Mouse (Mus musculus) naive thymus-derived CD4-positive, alpha-beta T cell, adult 2 months (primary cell): ENCODE measurements around the gene Adamts17.

Experiments used
- DNase-seq: peaks from one replicate; pipeline ENCODE4 v3.0.0-alpha.2; 2011; ENCODE audit warnings: low read depth

Adamts17 gene

GRCm38 (mm10) chr7:66970974-66971373, 131.4 kb downstream of the Adamts17 start:
- DNase-seq = no peak

DNA sequence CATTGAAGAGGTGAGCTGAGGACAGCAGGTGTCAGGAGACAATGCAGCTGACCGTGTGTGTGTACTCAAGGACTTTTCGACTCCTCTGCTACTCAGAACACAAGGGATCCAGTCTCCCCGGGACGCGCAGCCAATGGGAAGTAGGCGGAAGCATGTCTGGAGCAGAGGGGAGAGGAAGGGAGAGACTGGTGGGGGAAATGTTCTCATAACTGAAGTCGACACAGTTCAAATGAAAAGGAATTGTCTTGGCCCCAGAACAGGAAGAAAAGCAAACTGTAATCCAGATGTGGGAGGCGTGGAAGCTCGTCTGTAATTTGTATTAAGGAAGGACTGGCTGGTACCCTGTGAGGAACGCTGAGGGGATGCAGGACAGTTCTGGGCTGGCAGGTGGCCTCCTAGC, 135.3 kb downstream of the Adamts17 start:
- DNase-seq = no peak

GRCm38 (mm10) chr7:66976371-66976770, 136.8 kb downstream of the Adamts17 start:
- DNase-seq = no peak

- DNase-seq = no peak
Observed at GRCm38 (mm10) chr7:66981591-66981990, 142.1 kb downstream of the Adamts17 start.

- DNase-seq = no peak
Observed at GRCm38 (mm10) chr7:66982084-66982483, 142.5 kb downstream of the Adamts17 start.

DNA sequence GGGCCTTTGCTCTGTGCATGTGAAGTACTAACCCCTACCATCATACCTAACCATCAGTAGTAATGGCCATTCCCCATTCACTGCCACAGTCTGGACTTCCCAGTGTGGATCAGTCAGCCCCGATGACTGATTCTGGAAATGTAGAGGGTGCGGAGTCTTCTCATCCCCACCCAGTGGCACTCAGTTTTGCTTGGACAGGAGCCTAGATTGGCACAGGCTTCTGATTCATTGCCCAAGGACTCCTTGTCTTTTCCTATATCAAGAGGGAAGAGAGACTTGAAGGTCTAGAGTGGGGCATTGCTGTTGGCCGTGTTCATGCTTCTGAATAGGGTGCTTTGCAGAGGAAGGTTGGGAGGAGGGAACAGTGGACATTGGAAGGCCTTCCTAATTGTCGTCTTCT, 148.1 kb downstream of the Adamts17 start:
- no peak for DNase-seq

DNA sequence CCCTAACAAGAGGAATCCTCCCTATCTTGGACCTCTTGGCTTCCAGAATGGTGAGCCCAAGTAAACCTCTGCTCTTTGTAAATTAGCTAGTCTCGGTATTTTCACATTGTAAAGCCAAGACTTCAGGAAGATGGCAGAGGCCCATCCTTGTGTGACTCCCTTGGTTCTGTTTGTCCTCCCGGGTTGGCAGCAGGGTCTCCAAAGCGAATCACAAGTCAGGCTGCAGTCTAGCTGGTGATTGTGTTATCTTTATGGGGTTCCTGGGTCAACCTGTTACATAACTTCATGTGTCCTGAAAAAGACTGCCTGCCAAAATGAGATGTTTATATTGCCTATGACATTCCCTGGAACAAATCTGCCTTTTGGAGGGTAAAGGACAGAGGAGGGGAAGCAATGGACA, 148.9 kb downstream of the Adamts17 start:
- DNase-seq = no peak

GRCm38 (mm10) chr7:66989357-66990045, 150.0 kb downstream of the Adamts17 start:
- no peak for DNase-seq

DNA sequence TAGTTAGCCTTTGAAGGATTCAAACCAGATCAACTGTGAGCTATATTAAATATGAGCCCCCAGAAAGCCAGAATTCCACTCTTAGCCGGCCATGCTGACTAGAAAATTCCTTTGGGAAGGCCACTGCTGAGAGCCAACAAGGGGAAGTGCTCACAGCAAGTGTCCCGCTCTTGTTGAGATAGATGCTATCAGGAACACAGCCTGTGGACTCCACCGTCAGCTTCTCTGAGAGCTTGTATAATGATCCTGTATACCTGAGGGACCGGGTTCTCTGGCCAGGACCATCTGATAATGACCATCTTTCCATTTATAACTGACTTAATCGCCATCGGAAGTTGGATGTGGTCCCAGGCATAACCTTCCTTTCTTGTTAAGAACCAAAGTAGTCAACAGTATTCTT, 159.3 kb downstream of the Adamts17 start:
- DNase-seq = no peak

DNA sequence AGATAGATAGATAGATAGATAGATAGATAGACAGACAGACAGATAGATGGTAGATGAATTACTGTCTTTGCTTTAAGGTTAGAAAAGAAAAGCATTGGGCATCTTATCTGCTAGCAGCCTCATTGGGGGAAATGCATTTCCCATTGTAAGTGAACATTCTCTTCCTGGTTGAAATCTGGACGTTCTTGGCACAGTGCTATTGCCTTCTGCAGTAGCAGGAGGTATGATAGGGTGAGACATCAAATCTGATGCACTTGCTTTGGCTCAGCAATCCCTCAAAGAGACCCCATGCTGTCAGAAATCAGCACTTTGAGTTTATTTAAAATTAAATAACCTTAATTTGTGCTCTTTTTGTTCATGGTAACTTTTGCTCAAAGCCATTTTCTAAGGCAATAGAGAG, 164.1 kb downstream of the Adamts17 start:
- DNase-seq = no peak

DNA sequence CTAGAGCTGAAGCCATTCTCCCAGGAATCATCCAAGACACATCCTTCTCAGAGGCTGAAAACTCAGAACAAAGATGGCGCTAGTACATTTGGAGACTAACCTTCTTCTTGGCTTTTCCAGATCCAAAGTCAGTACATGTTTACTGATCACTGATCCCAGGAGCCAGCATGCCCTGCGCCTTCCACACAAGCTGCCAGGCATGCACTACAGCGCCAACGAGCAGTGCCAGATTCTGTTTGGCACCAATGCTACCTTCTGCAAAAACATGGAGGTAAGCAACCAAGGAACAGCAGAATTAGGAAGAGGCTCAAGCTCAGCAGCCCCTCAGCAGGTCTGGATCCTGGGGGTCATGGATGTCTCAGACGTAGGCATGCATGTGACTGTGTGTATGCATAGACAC, 164.7 kb downstream of the Adamts17 start:
- no peak for DNase-seq

DNA sequence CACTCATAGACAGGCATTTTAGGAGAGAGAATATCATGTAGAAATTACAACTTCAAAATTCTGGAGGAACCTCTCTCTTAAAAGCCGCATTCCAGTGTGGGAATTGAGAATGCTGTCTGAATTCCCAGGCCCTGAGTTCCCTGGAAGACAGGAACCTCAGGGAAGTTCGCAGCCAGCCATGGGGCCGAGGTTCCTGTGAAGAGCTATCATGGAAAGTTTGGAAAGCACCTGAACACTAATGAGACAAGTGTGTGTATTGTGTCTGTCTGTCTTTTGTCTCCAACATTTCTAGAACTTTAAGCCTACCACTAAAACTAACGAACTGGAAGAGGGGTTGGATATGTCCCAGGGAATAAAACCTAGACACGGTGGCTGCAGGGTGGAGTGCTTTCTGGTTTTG, 170.3 kb downstream of the Adamts17 start:
- no peak for DNase-seq

DNA sequence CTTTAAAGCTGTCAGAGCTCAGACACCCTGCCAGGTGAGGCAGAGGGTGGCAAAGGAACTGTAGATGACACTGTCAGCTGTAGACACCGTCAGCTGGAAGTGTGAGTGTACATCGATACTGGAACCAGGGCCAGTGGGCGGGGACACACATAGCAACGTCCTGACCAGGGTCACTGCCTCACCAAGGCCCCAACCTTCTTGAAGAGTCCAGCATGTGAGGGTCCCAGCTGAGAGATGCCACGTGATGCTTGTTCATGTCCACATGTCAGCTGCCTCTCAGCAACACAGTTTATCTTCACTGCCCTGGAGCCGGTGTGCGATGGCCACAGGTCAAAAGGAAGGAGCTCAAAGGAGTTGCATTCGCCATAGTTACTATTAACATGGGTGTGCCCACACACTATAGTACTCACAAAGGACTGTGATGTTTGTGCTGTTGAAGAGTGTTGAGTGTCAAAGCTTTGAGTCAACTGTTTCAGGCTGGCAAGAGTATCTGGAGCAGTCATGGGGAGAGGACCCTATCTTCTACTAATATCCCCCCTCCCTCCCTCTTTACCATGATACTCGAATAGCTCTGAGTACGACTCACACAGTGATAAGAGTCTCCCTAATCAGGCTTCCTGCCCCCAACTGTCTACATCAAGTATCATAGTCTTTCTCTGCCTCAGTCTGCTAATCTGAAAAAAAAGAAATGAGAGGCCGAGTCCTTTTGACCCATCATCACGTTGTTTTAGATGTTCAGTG, 172.6 kb downstream of the Adamts17 start:
- no peak for DNase-seq

DNA sequence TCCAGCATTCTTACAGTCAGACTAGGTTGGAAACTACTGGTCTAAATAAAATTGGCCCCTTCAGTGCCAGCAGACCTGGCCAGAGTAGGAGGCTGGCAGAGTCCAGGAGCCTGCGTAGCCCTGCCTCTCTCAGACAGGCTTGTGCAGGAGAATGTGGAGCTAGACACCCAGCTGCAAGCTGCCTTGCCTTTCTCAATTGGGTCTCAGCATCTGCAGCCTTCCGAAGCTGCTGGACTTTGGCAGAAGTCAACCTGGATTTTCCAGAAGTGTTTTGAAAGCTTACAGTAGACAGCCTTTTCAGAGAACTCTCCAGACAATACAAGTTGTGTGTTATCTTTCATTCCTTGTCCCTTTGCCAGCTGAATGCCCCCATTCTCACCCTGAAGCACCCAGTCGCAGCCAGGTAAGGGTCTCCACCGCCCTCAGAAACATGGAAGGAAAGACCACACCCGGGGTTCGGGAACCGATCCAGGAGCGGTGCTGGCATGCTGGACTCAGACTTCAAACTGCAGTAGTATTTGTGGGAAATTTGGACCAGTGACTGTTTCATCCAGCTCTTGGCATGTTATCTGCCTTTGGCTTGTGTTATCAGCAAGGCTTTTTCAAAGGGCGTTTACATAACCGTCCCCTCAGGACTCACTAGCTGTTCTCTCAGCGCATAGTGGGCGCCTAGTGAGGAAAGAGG, 173.8 kb downstream of the Adamts17 start:
- no peak for DNase-seq

GRCm38 (mm10) chr7:67019937-67020336, 180.4 kb downstream of the Adamts17 start:
- no peak for DNase-seq

GRCm38 (mm10) chr7:67026114-67027070, 186.9 kb downstream of the Adamts17 start:
- no peak for DNase-seq

DNA sequence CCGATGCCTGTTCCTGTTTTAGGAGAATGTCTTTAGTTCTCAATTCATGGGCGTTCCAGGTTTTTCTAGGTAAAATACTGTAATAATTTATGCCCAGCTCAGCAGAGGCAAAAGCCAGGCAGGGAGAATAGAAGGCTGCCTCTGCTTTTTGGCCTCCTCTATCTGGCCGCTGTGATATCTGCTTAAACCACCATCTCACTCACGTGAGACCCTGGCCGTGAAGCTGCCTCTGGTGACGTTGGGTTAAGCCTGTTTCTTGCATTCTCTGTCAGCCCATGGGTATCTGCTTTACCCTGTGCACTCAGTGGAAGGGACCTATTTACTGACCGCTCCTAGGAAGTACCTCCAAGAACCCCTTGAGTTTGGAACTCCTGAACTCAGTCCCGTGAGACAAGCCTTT, 187.7 kb downstream of the Adamts17 start:
- DNase-seq = no peak

GRCm38 (mm10) chr7:67027696-67028095, 188.2 kb downstream of the Adamts17 start:
- no peak for DNase-seq

DNA sequence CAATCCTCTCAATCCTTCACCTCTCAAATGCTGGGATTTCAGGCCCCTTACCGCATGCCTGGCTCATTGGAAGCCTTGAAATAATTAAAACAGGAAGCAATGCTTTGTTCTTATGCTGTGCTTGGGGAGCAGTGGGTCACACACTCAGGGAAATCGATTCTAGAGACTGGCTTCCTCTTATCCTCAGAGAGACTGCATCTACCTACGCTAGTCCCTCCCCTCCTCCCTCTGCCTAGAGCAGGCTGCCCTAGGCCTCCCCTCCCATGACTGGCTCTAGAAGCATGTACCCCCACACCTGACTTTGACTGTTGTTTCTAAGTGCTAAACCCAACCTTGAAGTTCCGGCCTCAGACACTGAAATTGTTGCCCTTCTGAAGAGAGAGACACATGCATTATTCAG, 189.4 kb downstream of the Adamts17 start:
- no peak for DNase-seq

- DNase-seq = no peak
Observed at GRCm38 (mm10) chr7:67029481-67029880, 189.9 kb downstream of the Adamts17 start.

DNA sequence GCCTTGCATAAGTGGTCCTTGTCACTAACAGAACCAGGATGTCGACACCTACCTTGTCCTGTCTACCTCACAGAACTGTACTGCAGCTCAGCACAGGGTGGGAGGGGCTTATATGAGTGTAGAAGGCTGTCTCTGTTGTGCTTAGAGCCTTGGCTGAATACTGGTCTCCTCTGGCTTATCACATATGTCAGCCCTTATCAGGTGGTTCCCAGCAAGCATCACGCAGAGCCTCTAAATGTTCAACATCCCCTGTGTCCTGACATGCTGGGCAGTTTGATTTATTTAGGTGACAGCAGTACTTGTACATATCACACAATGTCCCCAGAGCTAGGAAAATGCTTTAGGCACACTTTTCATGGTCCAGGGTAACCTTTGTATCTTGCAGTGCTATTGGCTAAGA, 191.7 kb downstream of the Adamts17 start:
- no peak for DNase-seq

GRCm38 (mm10) chr7:67032616-67033015, 193.1 kb downstream of the Adamts17 start:
- DNase-seq = no peak
